In genomic region chr5:121833572-121834240, GRCm38 (mm10) we compare ENCODE assay signal across 8 mouse cellular contexts. TPM values are rescaled to one million over a fixed set of nuclear protein-coding genes. Genes with fewer than 3 reads are reported as not detected.
DNase-seq lines count a peak whose midpoint lies in the region; ATAC-seq and TF ChIP-seq lines count a peak whose summit lies in the region.

No protein-coding gene starts in this region.

- H3K79me2 ChIP-seq in heart, adult 2 months (replicated peaks; ENCODE audit: control insufficient read depth, insufficient read depth, low read length), result peaks cover 23% of the 10 kb centered on the region

- peak overlapping the region; percentile 99 for H3K4me3 ChIP-seq in testis, adult 2 months (ENCODE audit: control insufficient read depth, low read depth, low read length)
- peak overlapping the region; percentile 74 for H3K4me3 ChIP-seq in heart, adult 2 months
- peak overlapping the region; percentile 82 for H3K4me3 ChIP-seq in lung, embryonic 16.5 days (ENCODE audit: low read length)

- H3K36me3 ChIP-seq in testis, adult 2 months (ENCODE audit: control insufficient read depth, insufficient read depth, low read length), result no peaks in the 10 kb centered on the region
- peaks cover 2% of the 10 kb centered on the region; the same call in 1 of the 2 replicates for H3K36me3 ChIP-seq in heart, adult 2 months (ENCODE audit: control insufficient read depth, insufficient read depth, low read length)
- no peaks in the 10 kb centered on the region for H3K36me3 ChIP-seq in lung, embryonic 16.5 days (ENCODE audit: control insufficient read depth, insufficient read depth, low read length)

- ATAC-seq in lung, embryonic 16.5 days (ENCODE audit: low read depth), result peak; percentile 24

- intact Hi-C loops in heart, adult 2 months (cut with DNase I), result no loop called here

- H3K4me1 ChIP-seq in testis, adult 2 months (ENCODE audit: control insufficient read depth, insufficient read depth, low read length), result peaks cover 47% of the 10 kb centered on the region
- peaks cover 31% of the 10 kb centered on the region for H3K4me1 ChIP-seq in heart, adult 2 months (ENCODE audit: control insufficient read depth, insufficient read depth, low read length)
- peaks cover 50% of the 10 kb centered on the region for H3K4me1 ChIP-seq in lung, embryonic 16.5 days (replicated peaks; ENCODE audit: control insufficient read depth, insufficient read depth, low read length)

- no peak for DNase-seq in testis, postnatal 14 days (ENCODE audit: low spot score)
- peak; percentile 87 to 91 for DNase-seq in heart, adult 2 months
- peak; percentile 77 to 87 for DNase-seq in kidney, adult 8-10 months
- peak; percentile 83 to 87 for DNase-seq in spleen, postnatal 4 days (ENCODE audit: low spot score in 2 of 2)
- no peak for DNase-seq in left cerebral cortex, adult 18-20 months (ENCODE audit: low spot score in 2 of 2)
- DNase-seq in ovary, adult 18-20 months (ENCODE audit: low spot score), result no peak

- no peak for TF ChIP-seq CTCF in testis, adult 2 months (IDR thresholded peaks at IDR 0.05; ENCODE audit: control insufficient read depth, insufficient read depth, insufficient replicate concordance, low read depth, low read length)
- no peak for TF ChIP-seq CTCF in heart, adult 2 months (IDR thresholded peaks at IDR 0.05)

- WGBS in heart, adult 2 months, result 25% methylated on average over 10 of the region's 10 CpGs
- 29% methylated on average over 10 of the region's 10 CpGs for WGBS in lung, embryonic 16.5 days

- peak overlapping the region; percentile 85 for H3K4me2 ChIP-seq in lung, embryonic 16.5 days (ENCODE audit: low read depth, low read length)

- TF ChIP-seq POLR2A in testis, adult 2 months (IDR thresholded peaks at IDR 0.05; ENCODE audit: control insufficient read depth, low read depth, low read length), result no peak
- TF ChIP-seq POLR2A in heart, adult 2 months (IDR thresholded peaks at IDR 0.05; ENCODE audit: insufficient read depth, low read depth, low read length), result no peak

- peak overlapping the region; percentile 46 for H3K9ac ChIP-seq in heart, adult 2 months (ENCODE audit: low read depth, low read length)
- peak overlapping the region; percentile 38; the same call in 1 of the 2 replicates for H3K9ac ChIP-seq in lung, embryonic 16.5 days (ENCODE audit: low read length)

- H3K9me3 ChIP-seq in lung, embryonic 16.5 days (ENCODE audit: control insufficient read depth, low read length), result no peaks in the 10 kb centered on the region

- no peak overlapping the region; the same call in 1 of the 2 replicates for H3K27ac ChIP-seq in testis, adult 2 months (ENCODE audit: control insufficient read depth, insufficient read depth, low read depth, low read length)
- H3K27ac ChIP-seq in heart, adult 2 months, result peak overlapping the region; percentile 98
- peak overlapping the region; percentile 67 for H3K27ac ChIP-seq in lung, embryonic 16.5 days (ENCODE audit: low read length)

- no peaks in the 10 kb centered on the region for H3K27me3 ChIP-seq in testis, adult 2 months (ENCODE audit: control insufficient read depth, insufficient read depth, low read length)
- no peaks in the 10 kb centered on the region for H3K27me3 ChIP-seq in heart, adult 2 months (ENCODE audit: control insufficient read depth, insufficient read depth, low read length)
- no peaks in the 10 kb centered on the region; the same call in 1 of the 2 replicates for H3K27me3 ChIP-seq in lung, embryonic 16.5 days (ENCODE audit: control insufficient read depth, insufficient read depth, low read depth, low read length)

- TF ChIP-seq EP300 in heart, adult 2 months (IDR thresholded peaks at IDR 0.05; ENCODE audit: insufficient read depth, low read depth, low read length), result peak; percentile 56; the same call in 1 of the 2 replicates

RNA-seq across cellular contexts. Expression of gene Sh2b3, which starts 3.7 kb away (rescaled TPM):
- 95.0 and 105 TPM in 2 replicates for polyA plus RNA-seq in testis, adult 2 months (2012; rRNA removed)
- 10 to 100 TPM; 21.6 to 22.5 TPM for total RNA-seq in heart, adult 2 months (2021)
- 19.3 and 20.1 TPM in 2 replicates for polyA plus RNA-seq in heart, adult 2 months (2012; rRNA removed)
- 15.9 and 16.9 TPM in 2 replicates for polyA plus RNA-seq in lung, embryonic 16.5 days (2015; fragmentation: Nextera tagmentation; extraction: Ambion mirVana)
- 10 to 100 TPM; 24.3 to 26.4 TPM for total RNA-seq in left cerebral cortex, adult 18-20 months (2021)

RNA-seq across cellular contexts. Expression of gene Pheta1, which starts 15.1 kb away (rescaled TPM):
- polyA plus RNA-seq in testis, adult 2 months (2012; rRNA removed), result 9.9 and 11.6 TPM in 2 replicates
- 1 to 10 TPM; 9.3 TPM for total RNA-seq in heart, adult 2 months (2021)
- 12.5 and 12.7 TPM in 2 replicates for polyA plus RNA-seq in heart, adult 2 months (2012; rRNA removed)
- 23.0 and 23.2 TPM in 2 replicates for polyA plus RNA-seq in lung, embryonic 16.5 days (2015; fragmentation: Nextera tagmentation; extraction: Ambion mirVana)
- total RNA-seq in left cerebral cortex, adult 18-20 months (2021), result 10 to 100 TPM in 1 of 2 experiments, 1 to 10 TPM in 1; 9.8 to 10.1 TPM

Comparison
In these comparisons a context has a peak if more than half of its experiments do, and no peak if none do; other contexts are left out.
1. DNase-seq: peak in heart, adult 2 months (2 of 2), kidney, adult 8-10 months (2 of 2) and spleen, postnatal 4 days (2 of 2); none in testis, postnatal 14 days (single experiment), left cerebral cortex, adult 18-20 months (0 of 2) and ovary, adult 18-20 months (single experiment).
2. Peak in every context shown above with its lines, with median percentiles within 50 percentile points of each other: H3K4me3 ChIP-seq.